Mouse (Mus musculus) stomach, embryonic 16.5 days (tissue): ENCODE results near the gene Mup19. TPM values are rescaled to one million over a fixed set of nuclear protein-coding genes. Genes with fewer than 3 reads are reported as not detected.
"Not testable (repeated sequence)": the region's sequence is repeated elsewhere in the genome, so short reads cannot be mapped to it uniquely, and the experiment has no call there.

ENCODE experiments used
- ATAC-seq: fragments of 200-750 bp; cut with Nextera tagmentation; 2 replicates; pipeline ENCODE4 v1.8.0; 2017; ENCODE audit warnings: moderate number of reproducible peaks, moderate TSS enrichment; ENCODE audit not compliant: insufficient read depth, low FRiP score
- H3K27ac ChIP-seq: fragments of 300-500 bp; sonication (generic); 2 replicates; pipeline ENCODE4 v1.5.1; 2014; ENCODE audit warnings: low read length
- H3K27me3 ChIP-seq: fragments of 300-500 bp; sonication (generic); 2 replicates; pipeline ENCODE4 v1.6.1; 2014; ENCODE audit warnings: low read length, control low read depth, mixed read lengths; ENCODE audit not compliant: control insufficient read depth, insufficient read depth
- H3K36me3 ChIP-seq: fragments of 300-500 bp; sonication (generic); 2 replicates; pipeline ENCODE4 v1.6.1; 2014; ENCODE audit warnings: low read length; ENCODE audit not compliant: control insufficient read depth, insufficient read depth
- H3K4me1 ChIP-seq: fragments of 300-500 bp; sonication (generic); 2 replicates; pipeline ENCODE4 v1.6.1; 2014; ENCODE audit warnings: low read length, control low read depth, mixed read lengths; ENCODE audit not compliant: control insufficient read depth, insufficient read depth
- H3K4me2 ChIP-seq: fragments of 300-500 bp; sonication (generic); 2 replicates; pipeline ENCODE4 v1.6.1; 2014; ENCODE audit warnings: low read depth, low read length, mixed read lengths
- H3K4me3 ChIP-seq: fragments of 300-500 bp; sonication (generic); replicated peaks from 2 replicates; pipeline ENCODE4 v1.5.1; 2014; ENCODE audit warnings: mild to moderate bottlenecking, low read length
- H3K9ac ChIP-seq: fragments of 300-500 bp; sonication (generic); 2 replicates; pipeline ENCODE4 v1.6.1; 2014; ENCODE audit warnings: low read length
- H3K9me3 ChIP-seq: fragments of 300-500 bp; sonication (generic); replicated peaks from 2 replicates; pipeline ENCODE4 v1.6.1; 2016; ENCODE audit warnings: low read length, control low read depth; ENCODE audit not compliant: control insufficient read depth
- WGBS: fragments of 180-500 bp; shearing (Covaris S2); extraction: QIAGEN DNeasy Blood & Tissue Kit; methylation state at CpG from one replicate; pipeline ENCODE4 v1.1.7; 2014; 5-methylcytosine and 5-hydroxymethylcytosine counted together
- polyA plus RNA-seq: library from polyadenylated mRNA; unstranded; fragments of >200 nt; fragmentation: Nextera tagmentation; extraction: Ambion mirVana; gene quantifications from 2 replicates; pipeline ENCODE4 v1.2.1, GENCODE M21; 2015

Mup19 gene
- polyA plus RNA-seq, result not detected in 2 replicates

GRCm38 (mm10) chr4:61782169-61782568, at the start of gene Mup19:
Mup19 (minus strand) TSS chr4:61782269.
- not testable (repeated sequence) for H3K4me3 ChIP-seq

GRCm38 (mm10) chr4:61829211-61829610, 47.1 kb upstream of the Mup19 start:
- no peak overlapping the region for H3K9ac ChIP-seq
- H3K27me3 ChIP-seq, result no peaks in the 10 kb centered on the region
- H3K27ac ChIP-seq, result no peak overlapping the region
- no peaks in the 10 kb centered on the region for H3K4me1 ChIP-seq
- no peaks in the 10 kb centered on the region for H3K36me3 ChIP-seq
- H3K4me3 ChIP-seq, result no peak overlapping the region
- no peaks in the 10 kb centered on the region for H3K9me3 ChIP-seq
- H3K4me2 ChIP-seq, result no peak overlapping the region
- 71% methylated on average over 4 of the region's 4 CpGs for WGBS
- no peak for ATAC-seq

More at GRCm38 (mm10) chr4:61782169-61782568, at the start of gene Mup19:
- H3K27me3 ChIP-seq, H3K4me2 ChIP-seq, H3K27ac ChIP-seq, H3K9ac ChIP-seq, H3K36me3 ChIP-seq, H3K4me1 ChIP-seq, H3K9me3 ChIP-seq, ATAC-seq: not testable (repeated sequence)
- 86% methylated on average over 1 of the region's 5 CpGs for WGBS

- Histone ChIP-seq H3K36me3 (no peaks in the 10 kb centered on the region), H3K4me1 (no peaks in the 10 kb centered on the region), H3K9me3 (no peaks in the 10 kb centered on the region), H3K9ac (no peak overlapping the region), H3K4me2 (no peak overlapping the region), H3K27me3 (no peaks in the 10 kb centered on the region), H3K27ac (no peak overlapping the region), H3K4me3 (no peak overlapping the region)
- WGBS, result 93% methylated on average over 15 of the region's 15 CpGs
- ATAC-seq, result 0 out of 2 replicates have a peak, but pooled peaks have one; percentile 40
Measured at GRCm38 (mm10) chr4:61823185-61823584, 41.1 kb upstream of the Mup19 start.

- not testable (repeated sequence) for H3K4me2 ChIP-seq, H3K4me1 ChIP-seq, H3K9ac ChIP-seq, H3K36me3 ChIP-seq, H3K9me3 ChIP-seq, H3K27ac ChIP-seq, H3K27me3 ChIP-seq, ATAC-seq, H3K4me3 ChIP-seq
- WGBS, result 91% methylated on average over 9 of the region's 9 CpGs
Measured at GRCm38 (mm10) chr4:61822541-61822940, 40.5 kb upstream of the Mup19 start.

- Histone ChIP-seq H3K27ac (no peak overlapping the region), H3K9ac (no peak overlapping the region), H3K36me3 (no peaks in the 10 kb centered on the region), H3K9me3 (no peaks in the 10 kb centered on the region), H3K27me3 (no peaks in the 10 kb centered on the region), H3K4me3 (no peak overlapping the region), H3K4me1 (no peaks in the 10 kb centered on the region), H3K4me2 (no peak overlapping the region)
- 19% methylated on average over 2 of the region's 2 CpGs for WGBS
- no peak; the same call in 1 of the 2 replicates for ATAC-seq
Measured at GRCm38 (mm10) chr4:61815602-61816001, 33.5 kb upstream of the Mup19 start.

- Histone ChIP-seq H3K4me1 (no peaks in the 10 kb centered on the region), H3K27me3 (no peaks in the 10 kb centered on the region), H3K36me3 (no peaks in the 10 kb centered on the region), H3K9me3 (no peaks in the 10 kb centered on the region), H3K4me3 (no peak overlapping the region), H3K27ac (no peak overlapping the region), H3K9ac (no peak overlapping the region), H3K4me2 (no peak overlapping the region)
- ATAC-seq, result no peak
Measured at GRCm38 (mm10) chr4:61813435-61813834, 31.4 kb upstream of the Mup19 start.

GRCm38 (mm10) chr4:61811193-61811592, 29.1 kb upstream of the Mup19 start:
- ATAC-seq, H3K9ac ChIP-seq, H3K4me3 ChIP-seq, H3K36me3 ChIP-seq, H3K9me3 ChIP-seq, H3K27me3 ChIP-seq, H3K4me2 ChIP-seq, H3K27ac ChIP-seq, H3K4me1 ChIP-seq: not testable (repeated sequence)
- 22% methylated on average over 2 of the region's 2 CpGs for WGBS

GRCm38 (mm10) chr4:61808926-61809325, 26.9 kb upstream of the Mup19 start:
- H3K9ac ChIP-seq, H3K27me3 ChIP-seq, H3K4me3 ChIP-seq, H3K27ac ChIP-seq, ATAC-seq, H3K36me3 ChIP-seq, H3K4me1 ChIP-seq, H3K9me3 ChIP-seq, H3K4me2 ChIP-seq: not testable (repeated sequence)
- 83% methylated on average over 3 of the region's 3 CpGs for WGBS

- not testable (repeated sequence) for H3K9ac ChIP-seq, H3K4me2 ChIP-seq, H3K4me1 ChIP-seq, ATAC-seq, H3K27ac ChIP-seq, H3K4me3 ChIP-seq, H3K27me3 ChIP-seq, H3K9me3 ChIP-seq, H3K36me3 ChIP-seq
- WGBS, result 100% methylated on average over 1 of the region's 1 CpGs
Measured at GRCm38 (mm10) chr4:61789699-61790098, 7.6 kb upstream of the Mup19 start.

- H3K9ac ChIP-seq, H3K4me1 ChIP-seq, ATAC-seq, H3K36me3 ChIP-seq, H3K4me3 ChIP-seq, H3K27ac ChIP-seq, H3K9me3 ChIP-seq, H3K27me3 ChIP-seq, H3K4me2 ChIP-seq: not testable (repeated sequence)
- 54% methylated on average over 1 of the region's 1 CpGs for WGBS
Measured at GRCm38 (mm10) chr4:61784231-61784630, 2.2 kb upstream of the Mup19 start.
